Mouse (Mus musculus): ENCODE data around the gene Mthfd2.

DNA sequence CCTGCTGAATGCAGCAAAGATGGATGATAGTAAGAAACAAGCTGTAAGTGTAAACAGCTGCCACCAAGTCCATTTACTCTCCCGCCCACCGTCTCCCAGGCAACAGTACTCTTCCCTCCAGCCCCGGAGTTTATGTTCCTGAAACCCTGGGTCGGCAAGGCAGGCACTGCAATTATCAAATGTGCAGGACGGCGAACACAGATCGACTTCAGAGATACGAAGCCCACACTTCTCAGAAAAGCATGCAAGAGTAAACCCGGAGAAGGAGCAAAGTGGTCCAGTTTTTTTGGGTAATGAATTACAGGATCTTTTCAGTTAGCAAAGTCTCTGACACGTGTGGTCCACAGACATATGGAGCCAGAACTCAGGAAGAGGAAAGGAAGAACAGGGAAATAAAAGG lies 9.7 kb downstream of the Mthfd2 start:
- TF ChIP-seq CTCF (IDR thresholded peaks at IDR 0.05; ENCODE audit: low read depth): no peak
- TF ChIP-seq EP300 (IDR thresholded peaks at IDR 0.05; ENCODE audit: low read depth): no peak
